Mouse (Mus musculus): ENCODE data around the gene Fam187a. TPM values are rescaled to one million over a fixed set of nuclear protein-coding genes. Genes with fewer than 3 reads are reported as not detected.

The Fam187a gene
- polyA plus RNA-seq, 1 experiment: not detected

DNA sequence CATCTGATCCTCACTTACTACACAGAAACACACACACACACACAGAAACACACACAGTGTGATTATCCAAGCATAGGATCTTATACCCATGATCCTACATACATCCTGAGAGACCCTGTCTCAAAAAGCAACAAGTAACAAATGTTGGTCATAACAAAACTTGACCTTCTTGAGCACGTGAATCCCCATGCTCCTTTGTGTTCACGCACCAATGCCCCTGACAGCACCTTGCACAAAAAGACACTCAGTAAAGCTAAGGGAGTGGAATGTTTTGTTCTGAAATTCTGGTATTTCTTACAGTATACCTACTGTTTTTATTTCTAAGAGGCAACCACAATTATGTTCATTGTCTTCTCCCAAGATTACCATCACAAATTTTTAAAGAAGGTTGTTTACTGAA is 5.4 kb upstream of the Fam187a start:
- Histone ChIP-seq H3K27ac (ENCODE audit: insufficient read depth, low read length) (no peak overlapping the region), H3K27me3 (ENCODE audit: control insufficient read depth, insufficient read depth, low read length) (no peaks in the 10 kb centered on the region), H3K4me1 (ENCODE audit: control insufficient read depth, insufficient read depth, insufficient read length) (no peaks in the 10 kb centered on the region; the same call in 1 of the 2 replicates), H3K36me3 (ENCODE audit: control insufficient read depth, insufficient read depth, low read length) (peaks cover 8% of the 10 kb centered on the region; the same call in 1 of the 2 replicates), H3K4me3 (ENCODE audit: extremely low read depth, insufficient read depth, insufficient read length) (no peak overlapping the region)
- TF ChIP-seq CTCF (IDR thresholded peaks at IDR 0.05; ENCODE audit: extremely low read depth, insufficient read depth, insufficient read length, insufficient replicate concordance) (no peak), POLR2A (IDR thresholded peaks at IDR 0.05; ENCODE audit: low read depth, low read length) (no peak)
- WGBS: 71% methylated on average over 2 of the region's 2 CpGs
- no peak for DNase-seq (ENCODE audit: low read depth in 1 of 2, low spot score in 2 of 2)

GRCm38 (mm10) chr11:102880585-102881313 is 4.2 kb upstream of the Fam187a start, which contains the start of the genes Eftud2 and Ccdc103:
Eftud2 (minus strand) TSS chr11:102880985.
Ccdc103 (plus strand) TSS chr11:102881204.
- no peaks in the 10 kb centered on the region for H3K27me3 ChIP-seq (ENCODE audit: control insufficient read depth, insufficient read depth, low read length)
- peak within 1 kb of the TSS; percentile 93 for H3K27ac ChIP-seq (ENCODE audit: insufficient read depth, low read length)

GRCm38 (mm10) chr11:102881314-102882198 is 3.4 kb upstream of the Fam187a start:
- TF ChIP-seq CTCF (IDR thresholded peaks at IDR 0.05; ENCODE audit: extremely low read depth, insufficient read depth, insufficient read length, insufficient replicate concordance) (no peak), POLR2A (IDR thresholded peaks at IDR 0.05; ENCODE audit: low read depth, low read length) (no peak)
- no peak for DNase-seq (ENCODE audit: low read depth in 1 of 2, low spot score in 2 of 2)
- WGBS: 17% methylated on average over 13 of the region's 13 CpGs
- Histone ChIP-seq H3K36me3 (ENCODE audit: control insufficient read depth, insufficient read depth, low read length) (peaks cover 2% of the 10 kb centered on the region; the same call in 1 of the 2 replicates), H3K4me3 (ENCODE audit: extremely low read depth, insufficient read depth, insufficient read length) (peak overlapping the region; percentile 71), H3K27ac (ENCODE audit: insufficient read depth, low read length) (no peak overlapping the region), H3K27me3 (ENCODE audit: control insufficient read depth, insufficient read depth, low read length) (no peaks in the 10 kb centered on the region), H3K4me1 (ENCODE audit: control insufficient read depth, insufficient read depth, insufficient read length) (no peaks in the 10 kb centered on the region; the same call in 1 of the 2 replicates)

More at GRCm38 (mm10) chr11:102880585-102881313, 4.2 kb upstream of the Fam187a start, which contains the start of the genes Eftud2 and Ccdc103:
- Histone ChIP-seq H3K4me3 (ENCODE audit: extremely low read depth, insufficient read depth, insufficient read length) (peak within 1 kb of the TSS; percentile 71), H3K36me3 (ENCODE audit: control insufficient read depth, insufficient read depth, low read length) (peaks cover 5% of the 10 kb centered on the region; the same call in 1 of the 2 replicates), H3K4me1 (ENCODE audit: control insufficient read depth, insufficient read depth, insufficient read length) (no peaks in the 10 kb centered on the region; the same call in 1 of the 2 replicates)
- peak; percentile 87 to 90 for DNase-seq (ENCODE audit: low read depth in 1 of 2, low spot score in 2 of 2)
- WGBS: under 1% methylated on average over 62 of the region's 62 CpGs
- TF ChIP-seq CTCF (IDR thresholded peaks at IDR 0.05; ENCODE audit: extremely low read depth, insufficient read depth, insufficient read length, insufficient replicate concordance) (no peak), POLR2A (IDR thresholded peaks at IDR 0.05; ENCODE audit: low read depth, low read length) (peak; percentile 69)

DNA sequence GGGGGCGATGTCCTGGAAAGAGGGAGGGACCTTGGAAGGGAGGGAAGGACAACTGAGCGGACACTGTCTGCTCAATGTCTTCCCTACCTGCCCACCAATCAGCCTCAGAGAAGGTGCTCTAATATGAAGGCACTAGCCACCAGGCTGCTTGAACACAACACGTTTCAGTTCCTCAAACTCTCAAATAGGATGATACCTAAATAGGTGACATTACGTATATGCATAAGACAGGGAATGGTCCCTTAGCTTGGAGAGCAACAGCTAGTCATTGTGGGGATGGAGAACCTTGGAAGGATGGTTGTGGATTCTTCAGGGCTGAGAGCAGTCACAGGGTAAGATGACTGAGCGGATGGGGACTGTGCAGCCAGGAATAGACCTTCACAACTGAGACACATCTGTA is 2.5 kb downstream of the Fam187a start:
- Histone ChIP-seq H3K27me3 (ENCODE audit: control insufficient read depth, insufficient read depth, low read length) (no peaks in the 10 kb centered on the region), H3K4me3 (ENCODE audit: extremely low read depth, insufficient read depth, insufficient read length) (no peak overlapping the region), H3K27ac (ENCODE audit: insufficient read depth, low read length) (no peak overlapping the region), H3K36me3 (ENCODE audit: control insufficient read depth, insufficient read depth, low read length) (no peaks in the 10 kb centered on the region), H3K4me1 (ENCODE audit: control insufficient read depth, insufficient read depth, insufficient read length) (no peaks in the 10 kb centered on the region)
- DNase-seq (ENCODE audit: low read depth in 1 of 2, low spot score in 2 of 2): no peak
- TF ChIP-seq POLR2A (IDR thresholded peaks at IDR 0.05; ENCODE audit: low read depth, low read length) (no peak), CTCF (IDR thresholded peaks at IDR 0.05; ENCODE audit: extremely low read depth, insufficient read depth, insufficient read length, insufficient replicate concordance) (no peak)
- 64% methylated on average over 5 of the region's 5 CpGs for WGBS

- no peak overlapping the region for H3K27ac ChIP-seq (ENCODE audit: insufficient read depth, low read length)
- no peak for DNase-seq (ENCODE audit: low read depth in 1 of 2, low spot score in 2 of 2)
- no peak overlapping the region for H3K4me3 ChIP-seq (ENCODE audit: extremely low read depth, insufficient read depth, insufficient read length)
- TF ChIP-seq CTCF (IDR thresholded peaks at IDR 0.05; ENCODE audit: extremely low read depth, insufficient read depth, insufficient read length, insufficient replicate concordance): no peak
- no peak for TF ChIP-seq POLR2A (IDR thresholded peaks at IDR 0.05; ENCODE audit: low read depth, low read length)
- no peaks in the 10 kb centered on the region for H3K27me3 ChIP-seq (ENCODE audit: control insufficient read depth, insufficient read depth, low read length)
- H3K4me1 ChIP-seq (ENCODE audit: control insufficient read depth, insufficient read depth, insufficient read length): no peaks in the 10 kb centered on the region; the same call in 1 of the 2 replicates
- no peaks in the 10 kb centered on the region for H3K36me3 ChIP-seq (ENCODE audit: control insufficient read depth, insufficient read depth, low read length)
- 65% methylated on average over 3 of the region's 3 CpGs for WGBS
These were observed 3.2 kb downstream of the Fam187a start for GRCm38 (mm10) chr11:102888135-102888534.

- no peaks in the 10 kb centered on the region for H3K36me3 ChIP-seq (ENCODE audit: control insufficient read depth, insufficient read depth, low read length)
- H3K4me3 ChIP-seq (ENCODE audit: extremely low read depth, insufficient read depth, insufficient read length): no peak overlapping the region
- no peak overlapping the region for H3K27ac ChIP-seq (ENCODE audit: insufficient read depth, low read length)
- H3K4me1 ChIP-seq (ENCODE audit: control insufficient read depth, insufficient read depth, insufficient read length): peaks cover 2% of the 10 kb centered on the region; the same call in 1 of the 2 replicates
- WGBS: 71% methylated on average over 5 of the region's 5 CpGs
- no peak for TF ChIP-seq CTCF (IDR thresholded peaks at IDR 0.05; ENCODE audit: extremely low read depth, insufficient read depth, insufficient read length, insufficient replicate concordance)
- TF ChIP-seq POLR2A (IDR thresholded peaks at IDR 0.05; ENCODE audit: low read depth, low read length): no peak
- no peak for DNase-seq (ENCODE audit: low read depth in 1 of 2, low spot score in 2 of 2)
- H3K27me3 ChIP-seq (ENCODE audit: control insufficient read depth, insufficient read depth, low read length): no peaks in the 10 kb centered on the region
These were observed 5.1 kb downstream of the Fam187a start for GRCm38 (mm10) chr11:102890096-102890495.

All from spleen, adult 2 months (tissue).